Mouse (Mus musculus): Measurements from ENCODE around the gene Gm1330.

DNA sequence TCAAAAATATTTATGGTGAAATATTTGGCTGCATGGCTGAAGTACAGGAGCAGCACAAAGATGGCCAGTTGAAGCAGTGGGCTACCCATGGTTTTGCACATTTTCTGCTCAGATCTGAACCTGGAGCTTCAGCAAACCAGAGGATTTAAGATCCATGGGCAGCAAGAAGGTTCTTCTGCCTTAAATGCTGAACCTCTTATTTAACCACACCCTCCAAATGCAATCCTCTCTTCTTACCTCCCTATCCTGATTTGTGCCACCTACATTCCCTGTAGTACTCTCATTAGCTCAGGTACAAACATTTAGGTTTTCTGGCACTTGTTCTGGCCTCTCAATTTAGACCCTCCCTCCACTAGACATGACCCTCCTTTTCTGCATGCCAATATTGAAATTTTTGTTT is at the start of gene Gm1330:
- TF ChIP-seq CTCF (IDR thresholded peaks at IDR 0.05; ENCODE audit: low read depth, low read length) (no peak), POLR2A (IDR thresholded peaks at IDR 0.05; ENCODE audit: borderline replicate concordance, low read depth, low read length) (no peak)
